Mouse (Mus musculus) embryonic facial prominence, embryonic 13.5 days (tissue): ENCODE data around the gene Npw. TPM values are rescaled to one million over a fixed set of nuclear protein-coding genes. Genes with fewer than 3 reads are reported as not detected.

ENCODE experiments used
- ATAC-seq: fragments of 200-750 bp; cut with Nextera tagmentation; 2 replicates; pipeline ENCODE4 v1.8.0; 2017; ENCODE audit warnings: low read depth; ENCODE audit not compliant: insufficient number of reproducible peaks, insufficient read depth, low FRiP score, low TSS enrichment
- H3K27ac ChIP-seq: fragments of 300-500 bp; sonication (generic); 2 replicates; pipeline ENCODE4 v1.5.1; 2015; ENCODE audit warnings: moderate library complexity, mild to moderate bottlenecking, inconsistent platforms
- H3K27me3 ChIP-seq: fragments of 300-500 bp; sonication (generic); 2 replicates; pipeline ENCODE4 v1.6.1; 2015; ENCODE audit warnings: mild to moderate bottlenecking, inconsistent platforms
- H3K36me3 ChIP-seq: fragments of 300-500 bp; sonication (generic); 2 replicates; pipeline ENCODE4 v1.6.1; 2015; ENCODE audit warnings: mild to moderate bottlenecking, inconsistent platforms
- H3K4me1 ChIP-seq: fragments of 300-500 bp; sonication (generic); 2 replicates; pipeline ENCODE4 v1.6.1; 2015; ENCODE audit warnings: inconsistent platforms
- H3K4me2 ChIP-seq: fragments of 300-500 bp; sonication (generic); 2 replicates; pipeline ENCODE4 v1.6.1; 2015; ENCODE audit warnings: moderate library complexity, mild to moderate bottlenecking, inconsistent platforms
- H3K4me3 ChIP-seq: fragments of 300-500 bp; sonication (generic); 2 replicates; pipeline ENCODE4 v1.5.1; 2015; ENCODE audit warnings: mild to moderate bottlenecking, inconsistent platforms
- H3K9ac ChIP-seq: fragments of 300-500 bp; sonication (generic); 2 replicates; pipeline ENCODE4 v1.6.1; 2015; ENCODE audit warnings: mild to moderate bottlenecking, inconsistent platforms
- H3K9me3 ChIP-seq: fragments of 300-500 bp; sonication (generic); 2 replicates; pipeline ENCODE4 v1.6.1; 2016; ENCODE audit warnings: inconsistent platforms
- WGBS: fragments of 180-500 bp; shearing (Covaris S2); methylation state at CpG from one replicate; pipeline ENCODE4 v1.1.7; 2015; ENCODE audit warnings: mixed read lengths; 5-methylcytosine and 5-hydroxymethylcytosine counted together
- polyA plus RNA-seq: library from polyadenylated mRNA; unstranded; fragments of >200 nt; fragmentation: Nextera tagmentation; extraction: Ambion mirVana; gene quantifications from 2 replicates; pipeline ENCODE4 v1.2.1, GENCODE M21; 2015

Npw gene
- polyA plus RNA-seq, 1 experiment from 2014 or later, result 1.2 TPM

DNA sequence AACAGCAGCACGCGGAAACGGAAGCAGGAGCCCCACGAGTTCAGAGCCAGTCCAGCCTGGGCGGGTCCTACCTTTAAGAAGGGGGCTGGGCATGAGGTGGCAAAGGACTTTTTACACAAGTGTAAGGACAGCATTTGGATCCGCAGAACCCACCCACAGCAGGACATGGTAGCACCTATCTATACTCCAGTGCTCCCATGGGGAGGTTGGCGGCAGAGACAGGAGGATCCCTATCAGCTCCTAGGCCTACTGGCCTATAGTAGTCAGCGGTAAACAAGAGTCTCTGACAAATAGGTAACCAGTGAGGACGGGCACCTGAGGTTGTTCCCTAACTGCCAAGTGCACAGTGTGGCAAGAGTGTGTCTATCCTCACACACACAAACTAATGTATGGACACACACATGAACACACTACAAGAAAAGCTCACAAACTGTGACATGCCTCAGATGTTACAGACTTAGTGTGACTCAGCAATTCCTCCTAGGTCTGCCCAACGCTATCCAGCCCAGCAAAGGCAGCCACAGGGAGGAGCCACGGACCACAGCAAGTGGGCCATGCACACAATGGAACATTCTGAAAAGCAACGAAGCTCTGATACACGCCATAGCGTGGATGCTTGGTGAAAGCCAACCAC lies 40.6 kb downstream of the Npw start:
- Histone ChIP-seq H3K9me3 (no peaks in the 10 kb centered on the region), H3K36me3 (peaks cover 94% of the 10 kb centered on the region), H3K27ac (no peak overlapping the region), H3K4me3 (no peak overlapping the region), H3K27me3 (no peaks in the 10 kb centered on the region), H3K9ac (no peak overlapping the region), H3K4me1 (no peaks in the 10 kb centered on the region), H3K4me2 (no peak overlapping the region)
- 84% methylated on average over 14 of the region's 14 CpGs for WGBS
- no peak for ATAC-seq

DNA sequence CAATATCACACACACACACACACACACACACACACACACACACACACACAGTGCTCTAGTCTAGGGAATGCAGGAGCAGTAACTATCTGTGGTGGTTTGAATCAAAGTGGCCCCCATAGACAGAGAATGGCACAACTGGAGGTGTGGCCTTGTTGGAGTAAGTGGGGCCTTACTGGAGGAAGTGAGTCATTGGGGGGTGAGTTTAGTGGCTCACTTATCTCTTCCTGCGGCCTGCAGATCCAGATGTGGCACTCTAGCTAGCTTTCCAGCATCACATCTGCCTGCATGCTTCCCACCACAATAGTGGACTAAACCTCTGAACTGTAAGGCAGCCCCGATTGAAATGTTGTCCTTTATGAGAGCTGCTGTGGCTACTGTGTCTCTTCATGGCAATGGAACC lies 47.5 kb downstream of the Npw start:
- H3K9ac ChIP-seq, result no peak overlapping the region
- peaks cover 77% of the 10 kb centered on the region for H3K36me3 ChIP-seq
- H3K4me1 ChIP-seq, result no peaks in the 10 kb centered on the region

GRCm38 (mm10) chr17:24608874-24609273 lies 49.4 kb downstream of the Npw start:
- Histone ChIP-seq H3K36me3 (peaks cover 77% of the 10 kb centered on the region), H3K4me3 (no peak overlapping the region), H3K4me1 (no peaks in the 10 kb centered on the region), H3K9me3 (no peaks in the 10 kb centered on the region), H3K4me2 (no peak overlapping the region), H3K9ac (no peak overlapping the region), H3K27ac (no peak overlapping the region), H3K27me3 (no peaks in the 10 kb centered on the region)
- ATAC-seq, result no peak
- WGBS, result 91% methylated on average over 8 of the region's 8 CpGs

More for the DNA sequence above, 47.5 kb downstream of the Npw start:
- Histone ChIP-seq H3K9me3 (no peaks in the 10 kb centered on the region), H3K4me2 (no peak overlapping the region), H3K4me3 (no peak overlapping the region), H3K27me3 (no peaks in the 10 kb centered on the region), H3K27ac (no peak overlapping the region)
- no peak for ATAC-seq
- WGBS, result 77% methylated on average over 2 of the region's 2 CpGs

GRCm38 (mm10) chr17:24608370-24608769 lies 49.9 kb downstream of the Npw start:
- H3K4me2 ChIP-seq, result no peak overlapping the region
- no peak overlapping the region for H3K27ac ChIP-seq
- ATAC-seq, result no peak
- H3K9me3 ChIP-seq, result no peaks in the 10 kb centered on the region
- H3K9ac ChIP-seq, result no peak overlapping the region
- no peak overlapping the region for H3K4me3 ChIP-seq
- H3K4me1 ChIP-seq, result no peaks in the 10 kb centered on the region
- no peaks in the 10 kb centered on the region for H3K27me3 ChIP-seq
- 91% methylated on average over 4 of the region's 4 CpGs for WGBS
- H3K36me3 ChIP-seq, result peaks cover 74% of the 10 kb centered on the region

Other genes with a start within 250 kb of the Npw start
- 296 and 317 TPM in 2 replicates for gene Rnps1, start 243.9 kb downstream of the Npw start, polyA plus RNA-seq
- 70.6 and 78.0 TPM in 2 replicates for gene Eci1, start 231.8 kb downstream of the Npw start, polyA plus RNA-seq
- gene Dnase1l2, start 215.4 kb downstream of the Npw start, polyA plus RNA-seq, result 3.5 and 5.5 TPM in 2 replicates
- 44.4 and 46.4 TPM in 2 replicates for gene E4f1, start 188.1 kb downstream of the Npw start, polyA plus RNA-seq
- 47.4 and 48.7 TPM in 2 replicates for gene Pgp, start 188.1 kb downstream of the Npw start, polyA plus RNA-seq
- not detected in 2 replicates for gene Bricd5, start 184.6 kb downstream of the Npw start, polyA plus RNA-seq
- 32.5 and 33.2 TPM in 2 replicates for gene Mlst8, start 179.4 kb downstream of the Npw start, polyA plus RNA-seq
- gene Caskin1, start 169.9 kb downstream of the Npw start, polyA plus RNA-seq, result 3.5 and 5.4 TPM in 2 replicates
- 96.1 and 97.1 TPM in 2 replicates for gene Traf7, start 130.5 kb downstream of the Npw start, polyA plus RNA-seq
- gene Rab26, start 124.2 kb downstream of the Npw start, polyA plus RNA-seq, result 2.8 and 3.3 TPM in 2 replicates
- 24.1 and 30.6 TPM in 2 replicates for gene Pkd1, start 108.6 kb downstream of the Npw start, polyA plus RNA-seq
- gene Tsc2, start 25.8 kb downstream of the Npw start, polyA plus RNA-seq, result 60.9 and 69.9 TPM in 2 replicates
- gene Nthl1, start 25.8 kb downstream of the Npw start, polyA plus RNA-seq, result 24.2 TPM in 2 replicates
- 50.2 and 50.4 TPM in 2 replicates for gene Slc9a3r2, start 8.1 kb downstream of the Npw start, polyA plus RNA-seq
- 21.4 and 22.1 TPM in 2 replicates for gene Zfp598, start 11.2 kb upstream of the Npw start, polyA plus RNA-seq
- gene Syngr3, start 31.5 kb upstream of the Npw start, polyA plus RNA-seq, result 4.6 and 4.9 TPM in 2 replicates
- gene Gfer, start 37.7 kb upstream of the Npw start, polyA plus RNA-seq, result 43.8 and 49.0 TPM in 2 replicates
- 2.6 and 3.5 TPM in 2 replicates for gene Noxo1, start 37.8 kb upstream of the Npw start, polyA plus RNA-seq
- gene Tbl3, start 49.2 kb upstream of the Npw start, polyA plus RNA-seq, result 74.2 and 81.6 TPM in 2 replicates
- gene Rnf151, start 59.6 kb upstream of the Npw start, polyA plus RNA-seq, result 0.20 and 0.23 TPM in 2 replicates
- gene Rps2, start 59.7 kb upstream of the Npw start, polyA plus RNA-seq, result 1,313 and 1,443 TPM in 2 replicates
- gene Ndufb10, start 66.0 kb upstream of the Npw start, polyA plus RNA-seq, result 217 and 229 TPM in 2 replicates
- not detected in 2 replicates for gene Rpl3l, start 69.4 kb upstream of the Npw start, polyA plus RNA-seq
- gene Msrb1, start 78.2 kb upstream of the Npw start, polyA plus RNA-seq, result 27.8 and 27.9 TPM in 2 replicates
- gene Hs3st6, start 94.5 kb upstream of the Npw start, polyA plus RNA-seq, result 17.9 and 21.6 TPM in 2 replicates
- gene Meiob, start 145.8 kb upstream of the Npw start, polyA plus RNA-seq, result 0.19 TPM in 1 of 2 replicates, not detected in the other
- gene Hagh, start 181.7 kb upstream of the Npw start, polyA plus RNA-seq, result 28.3 and 28.4 TPM in 2 replicates
- gene Fahd1, start 191.9 kb upstream of the Npw start, polyA plus RNA-seq, result 20.3 and 22.4 TPM in 2 replicates
- 0.37 and 0.42 TPM in 2 replicates for gene Igfals, start 207.5 kb upstream of the Npw start, polyA plus RNA-seq
- gene Nubp2, start 227.9 kb upstream of the Npw start, polyA plus RNA-seq, result 46.3 and 51.5 TPM in 2 replicates
- 39.3 and 43.2 TPM in 2 replicates for gene Spsb3, start 228.2 kb upstream of the Npw start, polyA plus RNA-seq
- 31.9 and 34.4 TPM in 2 replicates for gene Eme2, start 236.6 kb upstream of the Npw start, polyA plus RNA-seq
- gene Mrps34, start 236.7 kb upstream of the Npw start, polyA plus RNA-seq, result 86.1 and 93.0 TPM in 2 replicates
- 48.9 and 58.2 TPM in 2 replicates for gene Nme3, start 238.0 kb upstream of the Npw start, polyA plus RNA-seq